Mouse (Mus musculus) embryonic facial prominence, embryonic 11.5 days (tissue): ENCODE results near the gene Pih1d1. TPM values are rescaled to one million over a fixed set of nuclear protein-coding genes. Genes with fewer than 3 reads are reported as not detected.

ENCODE experiments used
- ATAC-seq: fragments of 200-750 bp; cut with Nextera tagmentation; replicated peaks from 2 replicates; pipeline ENCODE4 v1.8.0; 2017; ENCODE audit warnings: low read depth; ENCODE audit not compliant: insufficient number of reproducible peaks, low FRiP score, low TSS enrichment
- DNase-seq: peaks from one replicate; pipeline ENCODE4 v3.0.0-alpha.2; 2015; ENCODE audit warnings: low spot score
- H3K27ac ChIP-seq: fragments of 300-500 bp; sonication (generic); replicated peaks from 2 replicates; pipeline ENCODE4 v1.5.1; 2014; ENCODE audit warnings: mild to moderate bottlenecking, low read depth, low read length, control low read depth
- H3K27me3 ChIP-seq: fragments of 300-500 bp; sonication (generic); 2 replicates; pipeline ENCODE4 v1.6.1; 2014; ENCODE audit warnings: mild to moderate bottlenecking, low read length, moderate library complexity, mixed read lengths; ENCODE audit not compliant: control insufficient read depth, insufficient read depth
- H3K36me3 ChIP-seq: fragments of 300-500 bp; sonication (generic); replicated peaks from 2 replicates; pipeline ENCODE4 v1.6.1; 2014; ENCODE audit warnings: low read depth, mild to moderate bottlenecking, low read length, moderate library complexity, mixed read lengths; ENCODE audit not compliant: control insufficient read depth, insufficient read depth
- H3K4me1 ChIP-seq: fragments of 300-500 bp; sonication (generic); 2 replicates; pipeline ENCODE4 v1.6.1; 2014; ENCODE audit warnings: low read length, mixed read lengths; ENCODE audit not compliant: control insufficient read depth, insufficient read depth
- H3K4me2 ChIP-seq: fragments of 300-500 bp; sonication (generic); 2 replicates; pipeline ENCODE4 v1.6.1; 2014; ENCODE audit warnings: low read depth, mild to moderate bottlenecking, control low read depth, low read length, moderate library complexity
- H3K4me3 ChIP-seq: fragments of 300-500 bp; sonication (generic); 2 replicates; pipeline ENCODE4 v1.5.1; 2014; ENCODE audit warnings: low read depth, low read length, control low read depth
- H3K9ac ChIP-seq: fragments of 300-500 bp; sonication (generic); replicated peaks from 2 replicates; pipeline ENCODE4 v1.6.1; 2014; ENCODE audit warnings: mild to moderate bottlenecking, control low read depth, low read length
- H3K9me3 ChIP-seq: fragments of 300-500 bp; sonication (generic); replicated peaks from 2 replicates; pipeline ENCODE4 v1.6.1; 2016; ENCODE audit warnings: mild to moderate bottlenecking, low read length, inconsistent platforms, mixed read lengths; ENCODE audit not compliant: control insufficient read depth
- WGBS: fragments of 180-500 bp; shearing (Covaris S2); extraction: QIAGEN DNeasy Blood & Tissue Kit; methylation state at CpG from one replicate; pipeline ENCODE4 v1.1.7; 2014; 5-methylcytosine and 5-hydroxymethylcytosine counted together
- microRNA counts: library from miRNA; unstranded; fragments of <30 nt; microRNA quantifications from one replicate; lab custom pipeline; 2016
- microRNA-seq: library from miRNA; unstranded; fragments of <30 nt; microRNA quantifications from one replicate; pipeline ENCODE4, GENCODE M21; 2016; ENCODE audit warnings: borderline number of aligned reads
- polyA plus RNA-seq: library from polyadenylated mRNA; unstranded; fragments of >200 nt; fragmentation: Nextera tagmentation; extraction: Ambion mirVana; gene quantifications from 2 replicates; pipeline ENCODE4 v1.2.1, GENCODE M21; 2014

Pih1d1 gene
- polyA plus RNA-seq, 1 experiment from 2014 or later: 102 TPM

- Histone ChIP-seq H3K4me2 (peak within 1 kb of the TSS; percentile 43), H3K27me3 (no peaks in the 10 kb centered on the region), H3K9ac (peak within 1 kb of the TSS; percentile 64), H3K4me1 (no peaks in the 10 kb centered on the region), H3K36me3 (no peaks in the 10 kb centered on the region), H3K4me3 (peak within 1 kb of the TSS; percentile 30), H3K9me3 (no peaks in the 10 kb centered on the region), H3K27ac (no peak within 1 kb of the TSS)
- ATAC-seq (peak; percentile 95), DNase-seq (peak; percentile 100)
- 9% methylated on average over 44 of the region's 44 CpGs for WGBS
Measured at GRCm38 (mm10) chr7:45204380-45205143, 50.5 kb downstream of the Pih1d1 start, which contains the start of gene Ccdc155. TSS of gene Ccdc155 (minus strand) at chr7:45204892.

GRCm38 (mm10) chr7:45208260-45208659 is 54.2 kb downstream of the Pih1d1 start:
- WGBS: 81% methylated on average over 6 of the region's 6 CpGs
- Histone ChIP-seq H3K4me1 (no peaks in the 10 kb centered on the region), H3K9me3 (no peaks in the 10 kb centered on the region), H3K27ac (no peak overlapping the region), H3K27me3 (peaks cover 15% of the 10 kb centered on the region), H3K9ac (no peak overlapping the region), H3K4me3 (no peak overlapping the region), H3K4me2 (no peak overlapping the region), H3K36me3 (no peaks in the 10 kb centered on the region)
- DNase-seq (no peak), ATAC-seq (no peak)

MicroRNA genes within 50 kb of the gene (microRNA counts, 519-probe panel; counts per million panel counts)
- microRNA mmu-miR-150 (lab: Ali Mortazavi, UCI): 1,441 counts per million, percentile 6 among the panel's probes with 10 or more counts

Small RNA genes within 50 kb of the gene (microRNA-seq; reads per million reads assigned to microRNA genes)
- gene Mir150 (11.8 reads per million, percentile 13 among the genes with 10 or more reads in this experiment), gene Mir5121 (22.1 reads per million, percentile 22 among the genes with 10 or more reads in this experiment), gene Mir7055 (not detected)

Other genes with a start within 250 kb of the Pih1d1 start
- 70.1 and 70.3 TPM in 2 replicates for gene Ap2a1, start 224.8 kb upstream of the Pih1d1 start, polyA plus RNA-seq
- 0.21 TPM in 1 of 2 replicates, not detected in the other for gene Tsks, start 211.1 kb upstream of the Pih1d1 start, polyA plus RNA-seq
- 14.3 and 17.1 TPM in 2 replicates for gene Cpt1c, start 179.5 kb upstream of the Pih1d1 start, polyA plus RNA-seq
- gene Prmt1, start 167.7 kb upstream of the Pih1d1 start, polyA plus RNA-seq: 289 and 293 TPM in 2 replicates
- 62.4 and 71.9 TPM in 2 replicates for gene Irf3, start 156.7 kb upstream of the Pih1d1 start, polyA plus RNA-seq
- gene Bcl2l12, start 155.6 kb upstream of the Pih1d1 start, polyA plus RNA-seq: 69.9 and 71.7 TPM in 2 replicates
- gene Scaf1, start 137.9 kb upstream of the Pih1d1 start, polyA plus RNA-seq: 40.0 and 41.1 TPM in 2 replicates
- gene Rras, start 136.3 kb upstream of the Pih1d1 start, polyA plus RNA-seq: 18.5 and 23.9 TPM in 2 replicates
- 10.9 and 11.8 TPM in 2 replicates for gene Prr12, start 101.4 kb upstream of the Pih1d1 start, polyA plus RNA-seq
- 59.2 and 63.8 TPM in 2 replicates for gene Nosip, start 91.9 kb upstream of the Pih1d1 start, polyA plus RNA-seq
- 17.9 and 20.3 TPM in 2 replicates for gene Prrg2, start 91.6 kb upstream of the Pih1d1 start, polyA plus RNA-seq
- 221 and 234 TPM in 2 replicates for gene Rcn3, start 62.1 kb upstream of the Pih1d1 start, polyA plus RNA-seq
- 12.6 TPM in 2 replicates for gene Fcgrt, start 50.5 kb upstream of the Pih1d1 start, polyA plus RNA-seq
- gene Rps11, start 29.9 kb upstream of the Pih1d1 start, polyA plus RNA-seq: 1,561 and 1,602 TPM in 2 replicates
- gene Rpl13a, start 25.5 kb upstream of the Pih1d1 start, polyA plus RNA-seq: 1,418 and 1,436 TPM in 2 replicates
- gene Gm45713, start 18.1 kb upstream of the Pih1d1 start, polyA plus RNA-seq: 0.20 TPM in 1 of 2 replicates, not detected in the other
- 0.52 and 0.67 TPM in 2 replicates for gene Flt3l, start 17.9 kb upstream of the Pih1d1 start, polyA plus RNA-seq
- 32.3 and 39.1 TPM in 2 replicates for gene Aldh16a1, start 281 bp downstream of the Pih1d1 start, polyA plus RNA-seq
- gene Slc17a7, start 9.6 kb downstream of the Pih1d1 start, polyA plus RNA-seq: 1.1 and 1.6 TPM in 2 replicates
- gene Gfy, start 25.3 kb downstream of the Pih1d1 start, polyA plus RNA-seq: 0.52 and 0.81 TPM in 2 replicates
- gene Pth2, start 26.7 kb downstream of the Pih1d1 start, polyA plus RNA-seq: not detected in 2 replicates
- 0.41 and 0.42 TPM in 2 replicates for gene Ccdc155, start 50.6 kb downstream of the Pih1d1 start, polyA plus RNA-seq
- 1.8 and 2.3 TPM in 2 replicates for gene Dkkl1, start 57.8 kb downstream of the Pih1d1 start, polyA plus RNA-seq
- 276 and 285 TPM in 2 replicates for gene Tead2, start 61.5 kb downstream of the Pih1d1 start, polyA plus RNA-seq
- 0.86 and 1.1 TPM in 2 replicates for gene Cd37, start 84.8 kb downstream of the Pih1d1 start, polyA plus RNA-seq
- 0.21 TPM in 1 of 2 replicates, not detected in the other for gene Slc6a16, start 86.8 kb downstream of the Pih1d1 start, polyA plus RNA-seq
- not detected in 2 replicates for gene Slc6a21, start 123.2 kb downstream of the Pih1d1 start, polyA plus RNA-seq
- 5.0 and 7.2 TPM in 2 replicates for gene Trpm4, start 179.5 kb downstream of the Pih1d1 start, polyA plus RNA-seq
- gene Hrc, start 181.0 kb downstream of the Pih1d1 start, polyA plus RNA-seq: 0.33 and 0.34 TPM in 2 replicates
- gene Ppfia3, start 212.7 kb downstream of the Pih1d1 start, polyA plus RNA-seq: 7.4 TPM in 2 replicates
- gene Lin7b, start 216.3 kb downstream of the Pih1d1 start, polyA plus RNA-seq: 0.77 and 0.86 TPM in 2 replicates
- 71.6 and 75.0 TPM in 2 replicates for gene Snrnp70, start 241.4 kb downstream of the Pih1d1 start, polyA plus RNA-seq